Mouse (Mus musculus) limb, embryonic 12.5 days (tissue): ENCODE measurements at regions not wholly inside any gene's neighbourhood (a gene's known extent, or its start where the extent isn't known, plus 50 kb on each side); places are given as distances from the start of the nearest gene placed in this dataset.
A peak's percentile ranks its signal among the peaks of the same experiment; 100 is the strongest.

Experiments
- ATAC-seq: fragments of 200-750 bp; cut with Nextera tagmentation; 2 replicates; pipeline ENCODE4 v1.8.0; 2017; ENCODE audit warnings: low read depth, moderate TSS enrichment; ENCODE audit not compliant: insufficient number of reproducible peaks, insufficient read depth, low FRiP score, low TSS enrichment
- H3K27ac ChIP-seq: fragments of 300-500 bp; sonication (generic); 2 replicates; pipeline ENCODE4 v1.5.1; 2016; ENCODE audit warnings: mild to moderate bottlenecking, moderate library complexity
- H3K27me3 ChIP-seq: fragments of 300-500 bp; sonication (generic); 2 replicates; pipeline ENCODE4 v1.6.1; 2016; ENCODE audit warnings: mild to moderate bottlenecking, moderate library complexity
- H3K36me3 ChIP-seq: fragments of 300-500 bp; sonication (generic); 2 replicates; pipeline ENCODE4 v1.6.1; 2016; ENCODE audit warnings: mild to moderate bottlenecking, moderate library complexity
- H3K4me1 ChIP-seq: fragments of 300-500 bp; sonication (generic); replicated peaks from 2 replicates; pipeline ENCODE4 v1.6.1; 2016
- H3K4me2 ChIP-seq: fragments of 300-500 bp; sonication (generic); 2 replicates; pipeline ENCODE4 v1.6.1; 2016; ENCODE audit warnings: mild to moderate bottlenecking, moderate library complexity
- H3K4me3 ChIP-seq: fragments of 300-500 bp; sonication (generic); replicated peaks from 2 replicates; pipeline ENCODE4 v1.5.1; 2016; ENCODE audit warnings: mild to moderate bottlenecking
- H3K9ac ChIP-seq: fragments of 300-500 bp; sonication (generic); replicated peaks from 2 replicates; pipeline ENCODE4 v1.6.1; 2016; ENCODE audit warnings: mild to moderate bottlenecking, moderate library complexity
- H3K9me3 ChIP-seq: fragments of 300-500 bp; sonication (generic); 2 replicates; pipeline ENCODE4 v1.6.1; 2016; ENCODE audit warnings: mild to moderate bottlenecking, moderate library complexity
- WGBS: fragments of 180-500 bp; shearing (Covaris S2); methylation state at CpG from one replicate; pipeline ENCODE4 v1.1.7; 2016; 5-methylcytosine and 5-hydroxymethylcytosine counted together

- Histone ChIP-seq H3K4me1 (no peaks in the 10 kb centered on the region), H3K27me3 (no peaks in the 10 kb centered on the region), H3K9ac (no peak overlapping the region), H3K4me3 (no peak overlapping the region), H3K4me2 (no peak overlapping the region), H3K27ac (no peak overlapping the region), H3K36me3 (no peaks in the 10 kb centered on the region), H3K9me3 (no peaks in the 10 kb centered on the region)
- ATAC-seq: no peak
- 82% methylated on average over 6 of the region's 6 CpGs for WGBS
Observed at GRCm38 (mm10) chr5:126566226-126566625, 675.4 kb upstream of the Tmem132c start.

GRCm38 (mm10) chr5:126573766-126574165 lies 667.8 kb upstream of the Tmem132c start:
- no peaks in the 10 kb centered on the region for H3K27me3 ChIP-seq
- no peaks in the 10 kb centered on the region for H3K4me1 ChIP-seq
- no peaks in the 10 kb centered on the region for H3K36me3 ChIP-seq
- H3K9me3 ChIP-seq: no peaks in the 10 kb centered on the region
- 71% methylated on average over 2 of the region's 2 CpGs for WGBS
- H3K9ac ChIP-seq: no peak overlapping the region
- no peak for ATAC-seq
- H3K27ac ChIP-seq: no peak overlapping the region
- H3K4me3 ChIP-seq: no peak overlapping the region
- no peak overlapping the region for H3K4me2 ChIP-seq

GRCm38 (mm10) chr5:126597786-126598330 lies 643.8 kb upstream of the Tmem132c start:
- no peak overlapping the region for H3K4me2 ChIP-seq
- H3K36me3 ChIP-seq: no peaks in the 10 kb centered on the region
- 70% methylated on average over 12 of the region's 12 CpGs for WGBS
- no peaks in the 10 kb centered on the region for H3K27me3 ChIP-seq
- H3K4me1 ChIP-seq: no peaks in the 10 kb centered on the region
- H3K9ac ChIP-seq: no peak overlapping the region
- H3K4me3 ChIP-seq: no peak overlapping the region
- peaks cover 12% of the 10 kb centered on the region; the same call in 1 of the 2 replicates for H3K9me3 ChIP-seq
- H3K27ac ChIP-seq: no peak overlapping the region
- ATAC-seq: no peak

GRCm38 (mm10) chr5:126599561-126599960 lies 642.0 kb upstream of the Tmem132c start:
- WGBS: 85% methylated on average over 5 of the region's 5 CpGs
- H3K27ac ChIP-seq: no peak overlapping the region
- H3K4me1 ChIP-seq: no peaks in the 10 kb centered on the region
- H3K4me2 ChIP-seq: no peak overlapping the region
- H3K9ac ChIP-seq: no peak overlapping the region
- no peaks in the 10 kb centered on the region for H3K27me3 ChIP-seq
- no peaks in the 10 kb centered on the region for H3K36me3 ChIP-seq
- ATAC-seq: no peak
- peaks cover 12% of the 10 kb centered on the region; the same call in 1 of the 2 replicates for H3K9me3 ChIP-seq
- no peak overlapping the region for H3K4me3 ChIP-seq

GRCm38 (mm10) chr5:126606756-126607155 lies 634.9 kb upstream of the Tmem132c start:
- 85% methylated on average over 5 of the region's 5 CpGs for WGBS
- no peaks in the 10 kb centered on the region for H3K36me3 ChIP-seq
- H3K27me3 ChIP-seq: no peaks in the 10 kb centered on the region
- no peak overlapping the region for H3K4me3 ChIP-seq
- no peak overlapping the region for H3K27ac ChIP-seq
- no peaks in the 10 kb centered on the region for H3K9me3 ChIP-seq
- no peak overlapping the region for H3K4me2 ChIP-seq
- H3K4me1 ChIP-seq: no peaks in the 10 kb centered on the region
- no peak overlapping the region for H3K9ac ChIP-seq
- no peak for ATAC-seq

- Histone ChIP-seq H3K27ac (no peak overlapping the region), H3K4me1 (no peaks in the 10 kb centered on the region)
- 87% methylated on average over 4 of the region's 4 CpGs for WGBS
Observed at GRCm38 (mm10) chr5:126612571-126612970, 629.0 kb upstream of the Tmem132c start.

GRCm38 (mm10) chr5:126622551-126622950 lies 619.1 kb upstream of the Tmem132c start:
- no peak for ATAC-seq
- H3K9ac ChIP-seq: no peak overlapping the region
- H3K4me3 ChIP-seq: no peak overlapping the region
- H3K4me2 ChIP-seq: no peak overlapping the region
- H3K9me3 ChIP-seq: 0 out of 2 replicates have a peak, but pooled peaks cover 2% of the 10 kb centered on the region
- no peaks in the 10 kb centered on the region for H3K4me1 ChIP-seq
- no peaks in the 10 kb centered on the region for H3K27me3 ChIP-seq
- no peak overlapping the region for H3K27ac ChIP-seq
- H3K36me3 ChIP-seq: no peaks in the 10 kb centered on the region
- 77% methylated on average over 6 of the region's 6 CpGs for WGBS

More at GRCm38 (mm10) chr5:126612571-126612970, 629.0 kb upstream of the Tmem132c start:
- Histone ChIP-seq H3K9me3 (no peaks in the 10 kb centered on the region), H3K9ac (no peak overlapping the region), H3K36me3 (no peaks in the 10 kb centered on the region), H3K4me3 (no peak overlapping the region), H3K4me2 (no peak overlapping the region), H3K27me3 (no peaks in the 10 kb centered on the region)
- ATAC-seq: no peak

- no peak overlapping the region for H3K9ac ChIP-seq
- 16% methylated on average over 6 of the region's 6 CpGs for WGBS
Observed at GRCm38 (mm10) chr5:126623205-126623604, 618.4 kb upstream of the Tmem132c start.

GRCm38 (mm10) chr5:126629826-126630225 lies 611.8 kb upstream of the Tmem132c start:
- H3K36me3 ChIP-seq: no peaks in the 10 kb centered on the region
- no peaks in the 10 kb centered on the region for H3K27me3 ChIP-seq
- WGBS: 46% methylated on average over 2 of the region's 2 CpGs
- ATAC-seq: no peak
- no peak overlapping the region for H3K27ac ChIP-seq
- H3K4me1 ChIP-seq: no peaks in the 10 kb centered on the region
- H3K4me2 ChIP-seq: no peak overlapping the region
- no peaks in the 10 kb centered on the region for H3K9me3 ChIP-seq
- H3K9ac ChIP-seq: no peak overlapping the region
- H3K4me3 ChIP-seq: no peak overlapping the region

More at GRCm38 (mm10) chr5:126623205-126623604, 618.4 kb upstream of the Tmem132c start:
- Histone ChIP-seq H3K9me3 (0 out of 2 replicates have a peak, but pooled peaks cover 2% of the 10 kb centered on the region), H3K36me3 (no peaks in the 10 kb centered on the region), H3K4me1 (no peaks in the 10 kb centered on the region), H3K4me2 (no peak overlapping the region), H3K27ac (no peak overlapping the region), H3K4me3 (no peak overlapping the region), H3K27me3 (no peaks in the 10 kb centered on the region)
- no peak for ATAC-seq

GRCm38 (mm10) chr5:126650415-126650814 lies 591.2 kb upstream of the Tmem132c start:
- ATAC-seq: no peak
- Histone ChIP-seq H3K4me1 (no peaks in the 10 kb centered on the region), H3K9me3 (no peaks in the 10 kb centered on the region), H3K4me3 (no peak overlapping the region), H3K27me3 (no peaks in the 10 kb centered on the region), H3K36me3 (no peaks in the 10 kb centered on the region), H3K4me2 (no peak overlapping the region), H3K9ac (no peak overlapping the region), H3K27ac (no peak overlapping the region)
- 79% methylated on average over 7 of the region's 7 CpGs for WGBS

- Histone ChIP-seq H3K9me3 (no peaks in the 10 kb centered on the region), H3K4me2 (no peak overlapping the region), H3K27ac (no peak overlapping the region), H3K9ac (no peak overlapping the region), H3K27me3 (no peaks in the 10 kb centered on the region), H3K36me3 (no peaks in the 10 kb centered on the region), H3K4me1 (no peaks in the 10 kb centered on the region), H3K4me3 (no peak overlapping the region)
- 19% methylated on average over 3 of the region's 3 CpGs for WGBS
- peak; percentile 78; the same call in 1 of the 2 replicates for ATAC-seq
Observed at GRCm38 (mm10) chr5:126651367-126651766, 590.2 kb upstream of the Tmem132c start.

GRCm38 (mm10) chr5:126662648-126663047 lies 579.0 kb upstream of the Tmem132c start:
- Histone ChIP-seq H3K27me3 (no peaks in the 10 kb centered on the region), H3K36me3 (no peaks in the 10 kb centered on the region), H3K4me1 (no peaks in the 10 kb centered on the region), H3K4me3 (no peak overlapping the region), H3K9me3 (peaks cover 3% of the 10 kb centered on the region; the same call in 1 of the 2 replicates), H3K27ac (no peak overlapping the region), H3K4me2 (no peak overlapping the region), H3K9ac (no peak overlapping the region)
- ATAC-seq: no peak
- WGBS: 91% methylated on average over 4 of the region's 4 CpGs
